Mouse (Mus musculus) skeletal muscle tissue, adult 2 months (tissue): ENCODE measurements around the gene Wfdc6a.
"Not testable (repeated sequence)": the region's sequence is repeated elsewhere in the genome, so short reads cannot be mapped to it uniquely, and the experiment has no call there.

Source experiments
- DNase-seq: peaks from one replicate; pipeline ENCODE4 v3.0.0-alpha.2; 2012; ENCODE audit warnings: low read depth, low spot score

Wfdc6a gene

GRCm38 (mm10) chr2:164585025-164585725 lies at the start of gene Wfdc6a:
Wfdc6a (minus strand) TSS chr2:164585447.
- DNase-seq, result peak; percentile 5

GRCm38 (mm10) chr2:164621775-164622174 lies 36.5 kb upstream of the Wfdc6a start:
- no peak for DNase-seq

GRCm38 (mm10) chr2:164619050-164619449 lies 33.8 kb upstream of the Wfdc6a start:
- DNase-seq, result no peak

- DNase-seq, result no peak
Observed at GRCm38 (mm10) chr2:164615386-164615785, 30.1 kb upstream of the Wfdc6a start.

GRCm38 (mm10) chr2:164613471-164613870 lies 28.2 kb upstream of the Wfdc6a start, which contains the start of the genes Wfdc6b and Wfdc8:
Wfdc6b (plus strand) TSS chr2:164613522.
Wfdc8 (minus strand) TSS chr2:164613626.
- not testable (repeated sequence) for DNase-seq

GRCm38 (mm10) chr2:164608781-164609180 lies 23.5 kb upstream of the Wfdc6a start:
- no peak for DNase-seq

- no peak for DNase-seq
Observed at GRCm38 (mm10) chr2:164604411-164604810, 19.2 kb upstream of the Wfdc6a start.

GRCm38 (mm10) chr2:164603482-164603881 lies 18.2 kb upstream of the Wfdc6a start:
- DNase-seq, result no peak

GRCm38 (mm10) chr2:164600179-164600578 lies 14.9 kb upstream of the Wfdc6a start:
- no peak for DNase-seq

GRCm38 (mm10) chr2:164593494-164593893 lies 8.2 kb upstream of the Wfdc6a start, which contains the start of gene Eppin:
Eppin (minus strand) TSS chr2:164593594.
- no peak for DNase-seq

- no peak for DNase-seq
Observed at GRCm38 (mm10) chr2:164592014-164592413, 6.8 kb upstream of the Wfdc6a start.

GRCm38 (mm10) chr2:164573359-164573758 lies 11.9 kb downstream of the Wfdc6a start, which contains the start of gene Spint3:
Spint3 (minus strand) TSS chr2:164573459.
- not testable (repeated sequence) for DNase-seq

GRCm38 (mm10) chr2:164567460-164567859 lies 17.8 kb downstream of the Wfdc6a start:
- DNase-seq, result no peak

GRCm38 (mm10) chr2:164566997-164567396 lies 18.2 kb downstream of the Wfdc6a start:
- no peak for DNase-seq

GRCm38 (mm10) chr2:164564346-164564745 lies 20.9 kb downstream of the Wfdc6a start:
- no peak for DNase-seq

GRCm38 (mm10) chr2:164563339-164564038 lies 21.8 kb downstream of the Wfdc6a start:
- no peak for DNase-seq

- no peak for DNase-seq
Observed at GRCm38 (mm10) chr2:164562391-164563188, 22.7 kb downstream of the Wfdc6a start, which contains the start of gene Wfdc2. Wfdc2 (plus strand) TSS chr2:164562413.

- DNase-seq, result no peak
Observed at GRCm38 (mm10) chr2:164560106-164560505, 25.1 kb downstream of the Wfdc6a start.

GRCm38 (mm10) chr2:164558991-164559645 lies 26.1 kb downstream of the Wfdc6a start:
- DNase-seq, result no peak

- no peak for DNase-seq
Observed at GRCm38 (mm10) chr2:164558426-164558825, 26.8 kb downstream of the Wfdc6a start.

GRCm38 (mm10) chr2:164551502-164551901 lies 33.7 kb downstream of the Wfdc6a start:
- no peak for DNase-seq
